Mouse (Mus musculus): Measurements from ENCODE around the gene Tns1. TPM values are rescaled to one million over a fixed set of nuclear protein-coding genes. Genes with fewer than 3 reads are reported as not detected.

Gene Tns1
- total RNA-seq, 2 experiments from 2014 or later = 284 to 309 TPM

- peak; percentile 66 for DNase-seq
These were observed 191.7 kb downstream of the Tns1 start for GRCm38 (mm10) chr1:73932421-73933145.

GRCm38 (mm10) chr1:73931851-73932250 is 192.4 kb downstream of the Tns1 start:
- peak; percentile 65 for DNase-seq

- DNase-seq = no peak
These were observed 193.7 kb downstream of the Tns1 start for GRCm38 (mm10) chr1:73930411-73931134.

DNA sequence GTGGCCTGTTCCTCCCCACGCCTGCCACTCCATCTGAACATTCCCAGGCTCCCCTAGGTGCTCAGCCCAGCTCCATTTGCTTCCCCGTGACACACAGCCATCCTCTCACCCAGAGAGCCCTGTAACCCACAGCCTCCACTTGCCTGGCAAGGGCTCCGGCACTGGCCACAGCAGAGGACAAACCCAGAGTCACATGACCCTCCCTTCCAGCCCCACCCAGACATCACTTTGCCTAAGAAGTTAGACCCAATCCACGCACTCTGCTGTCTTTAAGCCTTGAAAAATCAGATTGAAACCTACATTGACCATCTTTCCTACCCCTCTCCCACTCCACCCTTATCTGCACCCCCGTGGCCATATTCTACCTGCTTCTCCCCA is 194.3 kb downstream of the Tns1 start:
- DNase-seq = no peak

DNA sequence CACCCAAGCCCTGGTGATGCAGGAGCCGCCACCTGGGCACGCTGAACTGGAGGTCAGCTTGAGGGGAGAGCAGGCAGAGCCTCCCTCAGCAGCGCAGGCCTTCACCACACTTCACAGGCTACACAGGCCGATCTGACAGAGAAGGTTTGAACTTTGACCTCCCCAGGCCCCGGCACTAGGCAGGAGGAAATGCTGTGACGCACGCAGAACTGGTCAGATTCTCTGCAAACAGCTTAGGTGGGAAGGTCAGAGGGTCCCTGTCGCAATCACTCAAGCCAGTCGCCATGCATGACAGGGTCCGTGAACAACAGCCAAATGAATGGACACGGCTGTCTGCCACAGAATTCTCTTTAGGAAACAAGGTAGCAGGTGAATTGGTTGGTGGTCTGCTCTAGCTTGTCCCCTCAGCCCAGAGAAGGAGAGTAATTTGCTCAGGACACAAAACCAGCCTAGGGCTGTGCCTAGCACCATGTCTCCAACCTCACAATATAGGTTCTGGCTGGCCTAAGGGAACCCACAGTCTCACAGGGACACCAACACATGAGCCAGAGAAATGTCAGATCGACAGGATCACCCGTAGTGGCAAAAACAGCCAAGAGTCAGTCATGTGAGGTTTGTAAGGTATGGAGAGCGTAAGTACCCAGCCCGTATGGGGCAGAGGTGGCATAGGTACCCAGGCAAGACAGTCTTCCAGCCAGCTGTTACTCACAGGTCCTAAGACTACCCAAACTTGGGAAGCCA is 194.9 kb downstream of the Tns1 start:
- no peak for DNase-seq

- DNase-seq = no peak
These were observed 195.9 kb downstream of the Tns1 start for GRCm38 (mm10) chr1:73928385-73928784.

GRCm38 (mm10) chr1:73927819-73928218 is 196.4 kb downstream of the Tns1 start:
- no peak for DNase-seq

GRCm38 (mm10) chr1:73926279-73926678 is 198.0 kb downstream of the Tns1 start:
- no peak for DNase-seq

GRCm38 (mm10) chr1:73924871-73925610 is 199.2 kb downstream of the Tns1 start:
- DNase-seq = no peak

- no peak for DNase-seq
These were observed 200.0 kb downstream of the Tns1 start for GRCm38 (mm10) chr1:73924210-73924609.

DNA sequence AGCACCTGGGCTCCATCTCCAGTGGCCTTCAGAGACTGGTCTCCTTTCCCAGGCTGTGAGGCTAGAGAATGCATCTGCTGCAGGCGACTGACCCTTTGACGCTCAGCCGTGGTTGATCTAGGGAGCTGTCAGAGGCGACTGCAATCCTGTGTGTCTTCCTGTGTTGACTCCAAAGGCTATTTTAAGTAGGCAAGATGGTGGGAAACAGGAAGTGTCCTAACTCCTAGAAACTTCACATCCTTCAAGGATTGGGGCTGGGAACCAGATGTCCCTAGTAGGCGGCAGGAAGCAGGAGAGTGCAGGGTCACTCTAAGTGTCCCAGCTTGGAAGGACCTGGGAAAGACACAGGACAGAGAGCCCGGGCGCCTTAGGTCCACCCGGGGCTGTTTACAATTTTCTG is 201.1 kb downstream of the Tns1 start:
- DNase-seq = no peak

GRCm38 (mm10) chr1:73920701-73921100 is 203.5 kb downstream of the Tns1 start:
- DNase-seq = peak; percentile 1

- DNase-seq = no peak
These were observed 204.3 kb downstream of the Tns1 start for GRCm38 (mm10) chr1:73919909-73920308.

- peak; percentile 1 for DNase-seq
These were observed 206.2 kb downstream of the Tns1 start for GRCm38 (mm10) chr1:73918001-73918400.

- peak; percentile 1 for DNase-seq
These were observed 208.0 kb downstream of the Tns1 start for GRCm38 (mm10) chr1:73916298-73916697.

- peak; percentile 10 for DNase-seq
These were observed 208.8 kb downstream of the Tns1 start for GRCm38 (mm10) chr1:73915218-73916070.

GRCm38 (mm10) chr1:73914076-73914475 is 210.2 kb downstream of the Tns1 start:
- peak; percentile 13 for DNase-seq

- DNase-seq = peak; percentile 7
These were observed 210.9 kb downstream of the Tns1 start for GRCm38 (mm10) chr1:73913071-73914005.

- peak; percentile 4 for DNase-seq
These were observed 211.8 kb downstream of the Tns1 start for GRCm38 (mm10) chr1:73912466-73912865.

DNA sequence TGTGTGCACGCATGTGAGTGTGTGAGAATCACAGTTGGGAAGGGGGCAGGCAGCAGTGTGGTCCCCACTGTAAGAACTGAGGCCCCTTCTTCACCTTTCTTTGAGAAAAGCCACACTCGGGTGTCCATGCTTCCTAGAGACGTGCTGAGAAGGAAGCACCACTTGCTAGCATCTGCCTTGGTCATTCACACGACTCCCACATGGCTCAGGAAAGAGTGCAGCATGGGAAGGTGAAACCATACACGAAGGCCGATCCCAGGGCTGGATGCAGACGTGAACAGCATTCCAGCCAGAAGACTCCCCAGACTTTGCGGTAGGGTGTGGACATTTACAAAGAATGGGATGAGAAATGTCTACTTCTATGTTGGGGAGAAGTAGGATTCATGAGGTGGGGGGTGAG is 212.3 kb downstream of the Tns1 start:
- DNase-seq = peak; percentile 2

Data from adrenal gland, postnatal 10 days (tissue).